Mouse (Mus musculus) myocyte (in vitro differentiated cells): ENCODE results near the gene Pacs1. TPM values are rescaled to one million over a fixed set of nuclear protein-coding genes. Genes with fewer than 3 reads are reported as not detected.
A peak's percentile ranks its signal among the peaks of the same experiment; 100 is the strongest.

Experiments
- H3K27me3 ChIP-seq: one replicate; pipeline ENCODE4 v1.6.1; 2011; ENCODE audit not compliant: control insufficient read depth, insufficient read depth, insufficient read length
- H3K36me3 ChIP-seq: one replicate; pipeline ENCODE4 v1.6.1; 2011; ENCODE audit not compliant: control insufficient read depth, insufficient read depth
- H3K4me2 ChIP-seq: one replicate; pipeline ENCODE4 v1.6.1; 2011; ENCODE audit warnings: low read depth, control low read depth
- H3K4me3 ChIP-seq: one replicate; pipeline ENCODE4 v1.5.1; 2011; ENCODE audit warnings: mild to moderate bottlenecking, control low read depth, moderate library complexity
- H3K79me2 ChIP-seq: one replicate; pipeline ENCODE4 v1.6.1; 2011; ENCODE audit not compliant: control insufficient read depth, insufficient read depth
- H3ac ChIP-seq: one replicate; pipeline ENCODE4 v1.6.1; 2011; ENCODE audit not compliant: control insufficient read depth, insufficient read length
- CEBPB ChIP-seq: IDR thresholded peaks from 2 replicates; pipeline ENCODE4 v1.6.1; 2011; ENCODE audit warnings: mild to moderate bottlenecking, moderate library complexity; ENCODE audit not compliant: poor library complexity, insufficient read depth, severe bottlenecking
- E2F4 ChIP-seq: IDR thresholded peaks from one replicate; pipeline ENCODE4 v1.6.1; 2011; ENCODE audit warnings: mild to moderate bottlenecking, control low read depth, moderate library complexity; ENCODE audit not compliant: insufficient read depth
- MAX ChIP-seq: IDR thresholded peaks from one replicate; pipeline ENCODE4 v1.6.1; 2011; ENCODE audit warnings: low read depth, mild to moderate bottlenecking, control low read depth
- MYOD1 ChIP-seq, 3 experiments: IDR thresholded peaks; one replicate each; pipeline ENCODE4 v1.6.1; 2011; ENCODE audit warnings: control low read depth in 2 of 3, low read depth in 2 of 3, mild to moderate bottlenecking in 2 of 3, moderate library complexity in 1 of 3; ENCODE audit not compliant: insufficient read length in 2 of 3, control insufficient read depth in 1 of 3
- MYOG ChIP-seq, 3 experiments: IDR thresholded peaks; one replicate each; pipeline ENCODE4 v1.6.1; 2011; ENCODE audit warnings: control low read depth in 2 of 3, low read depth in 2 of 3, mild to moderate bottlenecking in 2 of 3; ENCODE audit not compliant: insufficient read length in 2 of 3, control insufficient read depth in 1 of 3, insufficient read depth in 1 of 3
- POLR2A ChIP-seq: IDR thresholded peaks from one replicate; pipeline ENCODE4 v1.6.1; 2011; ENCODE audit warnings: low read depth, mild to moderate bottlenecking, control low read depth, moderate library complexity; ENCODE audit not compliant: insufficient read length
- POLR2AphosphoS2 ChIP-seq: IDR thresholded peaks from one replicate; pipeline ENCODE4 v1.6.1; 2011; ENCODE audit warnings: low read depth, control low read depth; ENCODE audit not compliant: insufficient read length
- REST ChIP-seq: IDR thresholded peaks from one replicate; pipeline ENCODE4 v1.6.1; 2011; ENCODE audit warnings: mild to moderate bottlenecking, control low read depth, moderate library complexity; ENCODE audit not compliant: insufficient read depth, insufficient read length
- SRF ChIP-seq: IDR thresholded peaks from one replicate; pipeline ENCODE4 v1.6.1; 2011; ENCODE audit warnings: low read depth; ENCODE audit not compliant: control insufficient read depth, insufficient read length
- TCF12 ChIP-seq: IDR thresholded peaks from one replicate; pipeline ENCODE4 v1.6.1; 2011; ENCODE audit warnings: mild to moderate bottlenecking, control low read depth; ENCODE audit not compliant: poor library complexity, insufficient read depth, severe bottlenecking
- TCF3 ChIP-seq: IDR thresholded peaks from one replicate; pipeline ENCODE4 v1.6.1; 2011; ENCODE audit warnings: low read depth, control low read depth; ENCODE audit not compliant: insufficient read length
- USF1 ChIP-seq: IDR thresholded peaks from one replicate; pipeline ENCODE4 v1.6.1; 2011; ENCODE audit warnings: low read depth, mild to moderate bottlenecking, control low read depth, moderate library complexity
- polyA plus RNA-seq: library from polyadenylated mRNA; unstranded; fragments of >200 nt; fragmentation: generic; extraction: Trizol; gene quantifications from one replicate; pipeline ENCODE4 v1.2.1, GENCODE M21; 2012; ENCODE audit warnings: missing spikeins

Gene Pacs1
- polyA plus RNA-seq, 1 experiment = 6.5 TPM

GRCm38 (mm10) chr19:5274641-5275040, 1.7 kb upstream of the Pacs1 start:
- no peak overlapping the region for H3ac ChIP-seq
- H3K4me3 ChIP-seq = no peak overlapping the region
- TF ChIP-seq MAX (no peak), POLR2A (no peak), CEBPB (no peak)
- H3K4me2 ChIP-seq = no peak overlapping the region
- H3K27me3 ChIP-seq = no peaks in the 10 kb centered on the region
- peaks cover 38% of the 10 kb centered on the region for H3K36me3 ChIP-seq
- no peaks in the 10 kb centered on the region for H3K79me2 ChIP-seq

- Histone ChIP-seq H3K36me3 (peaks cover 31% of the 10 kb centered on the region), H3K79me2 (no peaks in the 10 kb centered on the region), H3K27me3 (no peaks in the 10 kb centered on the region), H3ac (no peak overlapping the region), H3K4me3 (no peak overlapping the region), H3K4me2 (peak overlapping the region; percentile 66)
- TF ChIP-seq MYOG (IDR thresholded peaks at IDR 0.05; ENCODE audit: control insufficient read depth in 1 of 3, insufficient read depth in 1 of 3, insufficient read length in 2 of 3, low read depth in 2 of 3) = no peak
- no peak for TF ChIP-seq TCF3
- TF ChIP-seq REST = no peak
- no peak for TF ChIP-seq E2F4
- TF ChIP-seq POLR2AphosphoS2 = no peak
Observed at GRCm38 (mm10) chr19:5273916-5274315, 997 bp upstream of the Pacs1 start.

GRCm38 (mm10) chr19:5272326-5272795, 558 bp downstream of the Pacs1 start:
- H3K4me3 ChIP-seq = peak overlapping the region; percentile 26
- H3K27me3 ChIP-seq = no peaks in the 10 kb centered on the region
- H3K36me3 ChIP-seq = peaks cover 19% of the 10 kb centered on the region
- H3K4me2 ChIP-seq = peak overlapping the region; percentile 77
- no peak for TF ChIP-seq TCF12
- TF ChIP-seq SRF = no peak
- no peak for TF ChIP-seq MYOG (IDR thresholded peaks at IDR 0.05; ENCODE audit: control insufficient read depth in 1 of 3, insufficient read depth in 1 of 3, insufficient read length in 2 of 3, low read depth in 2 of 3)
- no peaks in the 10 kb centered on the region for H3K79me2 ChIP-seq
- peak overlapping the region; percentile 82 for H3ac ChIP-seq

- no peaks in the 10 kb centered on the region for H3K27me3 ChIP-seq
- H3K79me2 ChIP-seq = no peaks in the 10 kb centered on the region
- no peak for TF ChIP-seq REST
- TF ChIP-seq POLR2A = no peak
- no peak for TF ChIP-seq CEBPB
- no peak for TF ChIP-seq TCF3
- TF ChIP-seq TCF12 = no peak
- TF ChIP-seq E2F4 = no peak
- TF ChIP-seq POLR2AphosphoS2 = no peak
- no peak for TF ChIP-seq SRF
- no peak for TF ChIP-seq MYOD1 (IDR thresholded peaks at IDR 0.05; ENCODE audit: control insufficient read depth in 1 of 3, insufficient read length in 2 of 3, low read depth in 2 of 3)
- H3K4me2 ChIP-seq = no peak overlapping the region
- peak overlapping the region; percentile 26 for H3K4me3 ChIP-seq
- H3K36me3 ChIP-seq = peaks cover 19% of the 10 kb centered on the region
- no peak overlapping the region for H3ac ChIP-seq
Observed at GRCm38 (mm10) chr19:5271430-5271829, 1.5 kb downstream of the Pacs1 start.

- H3K27me3 ChIP-seq = no peaks in the 10 kb centered on the region
- peaks cover 4% of the 10 kb centered on the region for H3K36me3 ChIP-seq
- no peak overlapping the region for H3ac ChIP-seq
- H3K79me2 ChIP-seq = no peaks in the 10 kb centered on the region
- TF ChIP-seq CEBPB (no peak), MAX (no peak), USF1 (no peak), MYOD1 (IDR thresholded peaks at IDR 0.05; ENCODE audit: control insufficient read depth in 1 of 3, insufficient read length in 2 of 3, low read depth in 2 of 3) (no peak), E2F4 (no peak), POLR2AphosphoS2 (no peak), POLR2A (no peak), REST (no peak), TCF12 (no peak), MYOG (IDR thresholded peaks at IDR 0.05; ENCODE audit: control insufficient read depth in 1 of 3, insufficient read depth in 1 of 3, insufficient read length in 2 of 3, low read depth in 2 of 3) (no peak), TCF3 (no peak), SRF (no peak)
- no peak overlapping the region for H3K4me3 ChIP-seq
- no peak overlapping the region for H3K4me2 ChIP-seq
Observed at GRCm38 (mm10) chr19:5269392-5269791, 3.5 kb downstream of the Pacs1 start.

GRCm38 (mm10) chr19:5268875-5269274, 4.0 kb downstream of the Pacs1 start:
- H3K79me2 ChIP-seq = no peaks in the 10 kb centered on the region
- no peaks in the 10 kb centered on the region for H3K36me3 ChIP-seq
- H3K27me3 ChIP-seq = no peaks in the 10 kb centered on the region
- no peak overlapping the region for H3ac ChIP-seq
- no peak for TF ChIP-seq CEBPB
- no peak for TF ChIP-seq REST
- no peak overlapping the region for H3K4me3 ChIP-seq
- no peak overlapping the region for H3K4me2 ChIP-seq
